Mouse (Mus musculus) thymus, postnatal 0 days (tissue): ENCODE measurements around the gene Zgpat. TPM values are rescaled to one million over a fixed set of nuclear protein-coding genes. Genes with fewer than 3 reads are reported as not detected.

Experiments
- polyA plus RNA-seq: library from polyadenylated mRNA; unstranded; fragments of >200 nt; fragmentation: Nextera tagmentation; extraction: Ambion mirVana; gene quantifications from 2 replicates; pipeline ENCODE4 v1.2.1, GENCODE M21; 2015

Gene Zgpat
- polyA plus RNA-seq, 1 experiment from 2014 or later = 36.4 TPM

Other genes starting within 250 kb of the Zgpat start
- 0.07 and 0.10 TPM in 2 replicates for gene Kcnq2, start 229.6 kb upstream of the Zgpat start, polyA plus RNA-seq
- gene Eef1a2, start 207.9 kb upstream of the Zgpat start, polyA plus RNA-seq = not detected in 2 replicates
- 270 and 288 TPM in 2 replicates for gene Ppdpf, start 177.7 kb upstream of the Zgpat start, polyA plus RNA-seq
- gene Ptk6, start 162.1 kb upstream of the Zgpat start, polyA plus RNA-seq = 0.03 and 0.05 TPM in 2 replicates
- gene Srms, start 151.7 kb upstream of the Zgpat start, polyA plus RNA-seq = 0.24 and 0.30 TPM in 2 replicates
- 0.39 and 0.54 TPM in 2 replicates for gene Fndc11, start 144.9 kb upstream of the Zgpat start, polyA plus RNA-seq
- 5.0 TPM in 2 replicates for gene Helz2, start 122.9 kb upstream of the Zgpat start, polyA plus RNA-seq
- 11.8 and 14.1 TPM in 2 replicates for gene Gmeb2, start 76.9 kb upstream of the Zgpat start, polyA plus RNA-seq
- gene Stmn3, start 50.4 kb upstream of the Zgpat start, polyA plus RNA-seq = 0.22 and 0.27 TPM in 2 replicates
- gene Rtel1, start 45.2 kb upstream of the Zgpat start, polyA plus RNA-seq = 31.9 and 37.6 TPM in 2 replicates
- 55.8 and 68.0 TPM in 2 replicates for gene Arfrp1, start 476 bp downstream of the Zgpat start, polyA plus RNA-seq
- 35.7 and 40.7 TPM in 2 replicates for gene Lime1, start 15.2 kb downstream of the Zgpat start, polyA plus RNA-seq
- 2.4 and 2.8 TPM in 2 replicates for gene Zbtb46, start 94.5 kb downstream of the Zgpat start, polyA plus RNA-seq
- 0.14 TPM in 1 of 2 replicates, not detected in the other for gene Abhd16b, start 128.3 kb downstream of the Zgpat start, polyA plus RNA-seq
- gene Tpd52l2, start 132.2 kb downstream of the Zgpat start, polyA plus RNA-seq = 118 and 124 TPM in 2 replicates
- 76.1 and 86.7 TPM in 2 replicates for gene Dnajc5, start 155.6 kb downstream of the Zgpat start, polyA plus RNA-seq
- 50.0 and 51.1 TPM in 2 replicates for gene Uckl1, start 220.0 kb downstream of the Zgpat start, polyA plus RNA-seq
- 51.7 and 55.3 TPM in 2 replicates for gene Prpf6, start 226.9 kb downstream of the Zgpat start, polyA plus RNA-seq
- 23.3 and 35.0 TPM in 2 replicates for gene Zfp512b, start 227.9 kb downstream of the Zgpat start, polyA plus RNA-seq
- 9.4 and 12.1 TPM in 2 replicates for gene Samd10, start 234.3 kb downstream of the Zgpat start, polyA plus RNA-seq